Mouse (Mus musculus) E14TG2a.4 (cell line): ENCODE results near the gene Igfbp3.

ENCODE experiments used
- CTCF ChIP-seq: conservative IDR thresholded peaks from 2 replicates; pipeline ENCODE4 v1.5.1; 2014; ENCODE audit warnings: low read length
- NANOG ChIP-seq: IDR thresholded peaks from 2 replicates; pipeline ENCODE4 v1.6.1; 2014; ENCODE audit warnings: borderline replicate concordance, low read length, mixed read lengths

- no peak for TF ChIP-seq CTCF
- TF ChIP-seq NANOG, result no peak
Measured at GRCm38 (mm10) chr11:7213161-7213500, 592 bp downstream of the Igfbp3 start.
